Mouse (Mus musculus): ENCODE data around the gene Zfp526.

Gene Zfp526

DNA sequence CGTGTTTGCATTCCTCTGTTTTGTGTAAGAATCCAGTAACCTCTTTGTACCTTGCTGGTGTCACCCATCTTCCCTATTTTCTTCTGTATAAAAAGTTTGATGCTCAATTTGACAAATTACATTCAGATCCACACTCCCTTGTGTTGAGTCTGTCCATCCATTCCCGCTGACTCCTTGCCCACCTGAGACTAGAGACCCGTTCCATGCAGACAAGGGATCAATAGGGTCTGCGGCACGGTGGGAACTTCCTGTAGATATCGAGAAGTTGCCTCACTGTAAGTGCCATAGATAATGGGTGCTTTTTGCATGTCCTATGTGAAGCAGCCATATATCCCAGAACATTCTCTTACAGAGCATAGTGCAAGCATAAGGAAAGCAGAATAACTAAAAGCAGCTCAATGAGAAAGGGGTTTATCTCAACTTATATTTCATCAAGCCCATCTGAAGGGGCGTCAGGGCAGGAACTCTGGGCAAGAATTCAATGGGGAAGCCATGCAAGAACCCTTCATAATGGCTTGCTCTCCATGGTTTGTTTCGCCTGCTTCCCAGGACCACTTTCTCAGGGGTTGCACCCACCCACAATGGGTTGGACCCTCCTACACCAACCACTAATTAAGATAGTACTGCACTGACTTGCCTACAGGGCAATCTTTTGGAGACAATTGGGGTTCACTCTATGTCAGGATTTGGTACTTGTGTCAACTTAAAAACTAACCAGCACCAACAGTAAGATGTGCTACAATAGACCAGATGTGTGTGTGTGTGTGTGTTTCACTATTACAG lies 45.1 kb downstream of the Zfp526 start:
- no peak for DNase-seq (ENCODE audit: extremely low read depth, low read depth, low spot score)

DNA sequence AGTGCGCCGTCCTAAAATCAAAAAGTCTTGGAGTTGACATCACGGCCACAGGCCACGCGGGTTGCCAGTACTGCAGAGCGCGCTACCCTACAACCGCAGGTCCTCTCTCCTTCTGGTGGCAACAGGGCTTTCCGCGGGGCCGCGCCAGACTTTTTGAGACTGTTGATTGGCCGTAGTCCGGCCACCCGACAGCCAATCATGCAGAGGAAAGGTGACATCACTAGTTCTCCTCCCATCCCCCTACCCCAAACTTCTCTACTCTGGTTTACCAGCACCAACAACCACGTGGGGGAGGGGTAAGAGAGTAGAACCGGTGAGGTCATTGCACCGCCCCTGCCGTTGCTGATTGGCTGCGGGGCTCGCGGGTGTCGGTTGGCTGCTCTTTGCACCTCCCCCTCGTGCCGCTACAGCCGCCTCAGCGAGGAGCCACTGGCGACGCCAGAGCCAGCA lies 46.1 kb downstream of the Zfp526 start, which contains the start of gene Cic:
TSS of gene Cic (plus strand) at position 404 of the 450 bp plus-strand sequence.
- DNase-seq (ENCODE audit: extremely low read depth, low read depth, low spot score), result peak; percentile 90

DNA sequence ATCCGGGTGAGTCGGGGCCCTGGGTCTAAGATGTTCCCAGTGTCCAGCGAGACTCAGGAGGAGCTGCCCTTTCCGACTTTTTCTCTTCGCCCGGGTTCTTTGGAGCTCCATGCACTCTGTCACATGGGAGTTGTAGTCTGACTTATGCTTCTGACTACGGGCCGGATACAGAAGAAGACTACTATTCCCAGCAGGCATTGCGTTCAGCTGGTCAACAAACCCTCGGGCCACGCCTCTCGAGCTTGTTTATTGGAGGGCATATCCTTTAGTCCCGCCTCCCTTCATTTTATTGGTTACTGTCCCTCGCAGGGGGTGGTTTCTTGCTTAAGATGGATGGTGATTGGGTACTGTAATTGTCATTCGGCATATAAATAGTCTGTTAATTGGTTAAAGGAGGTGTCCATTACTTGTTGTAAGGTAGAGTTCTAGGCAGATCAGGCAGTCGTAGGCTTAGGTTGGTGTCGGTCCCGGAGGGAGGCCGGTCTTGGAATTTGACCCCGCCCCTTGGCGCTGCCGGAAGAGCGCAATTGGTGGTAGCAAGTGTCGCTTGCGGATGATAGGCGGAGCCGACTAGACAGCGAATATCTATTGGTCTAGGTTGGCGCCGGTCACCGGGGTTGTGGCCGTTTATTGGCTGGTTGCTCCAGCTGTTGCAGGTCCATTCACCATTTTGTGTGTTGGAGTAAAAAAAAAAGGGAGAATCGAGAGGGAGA lies 46.7 kb downstream of the Zfp526 start:
- DNase-seq (ENCODE audit: extremely low read depth, low read depth, low spot score), result peak; percentile 100

DNA sequence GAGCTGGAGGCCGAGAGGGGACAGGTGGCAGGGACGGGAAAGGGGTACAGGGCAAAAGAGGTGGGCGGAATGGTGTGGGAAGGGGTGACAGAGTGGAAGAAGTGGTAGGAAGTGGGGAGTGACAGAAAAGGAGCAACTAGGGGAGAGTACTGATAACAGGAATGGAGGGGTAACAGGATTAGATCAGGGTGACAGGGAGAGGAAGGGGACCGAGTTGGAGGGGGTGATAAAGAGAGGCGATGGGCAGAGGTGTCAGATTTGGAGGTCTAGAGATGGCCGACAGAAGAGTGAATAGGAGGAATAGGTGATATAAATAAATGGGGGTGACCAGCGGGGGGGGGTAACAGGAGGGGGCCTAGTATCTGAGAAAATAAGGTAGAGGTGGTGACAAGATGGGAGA lies 47.4 kb downstream of the Zfp526 start:
- no peak for DNase-seq (ENCODE audit: extremely low read depth, low read depth, low spot score)

DNA sequence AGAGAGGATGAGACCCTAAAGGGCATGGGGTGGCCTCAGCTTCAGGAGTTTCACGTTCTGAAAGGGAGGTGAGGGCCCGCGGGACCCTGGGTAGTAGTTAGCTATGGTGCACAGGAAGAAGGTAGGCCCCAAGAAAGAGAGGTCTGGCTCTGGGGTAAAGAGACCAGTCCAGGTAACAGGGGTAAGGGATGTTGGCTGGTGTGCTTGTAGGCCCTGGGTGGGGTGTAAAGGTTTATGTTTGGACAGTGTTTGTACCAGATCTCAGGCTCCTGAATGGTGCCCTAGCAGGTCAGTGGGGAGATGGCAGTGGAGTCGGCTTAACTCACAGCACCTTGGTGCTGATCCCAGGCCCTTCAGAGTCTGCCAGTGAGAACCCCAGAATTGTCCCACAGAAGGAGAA lies 47.8 kb downstream of the Zfp526 start:
- no peak for DNase-seq (ENCODE audit: extremely low read depth, low read depth, low spot score)

DNA sequence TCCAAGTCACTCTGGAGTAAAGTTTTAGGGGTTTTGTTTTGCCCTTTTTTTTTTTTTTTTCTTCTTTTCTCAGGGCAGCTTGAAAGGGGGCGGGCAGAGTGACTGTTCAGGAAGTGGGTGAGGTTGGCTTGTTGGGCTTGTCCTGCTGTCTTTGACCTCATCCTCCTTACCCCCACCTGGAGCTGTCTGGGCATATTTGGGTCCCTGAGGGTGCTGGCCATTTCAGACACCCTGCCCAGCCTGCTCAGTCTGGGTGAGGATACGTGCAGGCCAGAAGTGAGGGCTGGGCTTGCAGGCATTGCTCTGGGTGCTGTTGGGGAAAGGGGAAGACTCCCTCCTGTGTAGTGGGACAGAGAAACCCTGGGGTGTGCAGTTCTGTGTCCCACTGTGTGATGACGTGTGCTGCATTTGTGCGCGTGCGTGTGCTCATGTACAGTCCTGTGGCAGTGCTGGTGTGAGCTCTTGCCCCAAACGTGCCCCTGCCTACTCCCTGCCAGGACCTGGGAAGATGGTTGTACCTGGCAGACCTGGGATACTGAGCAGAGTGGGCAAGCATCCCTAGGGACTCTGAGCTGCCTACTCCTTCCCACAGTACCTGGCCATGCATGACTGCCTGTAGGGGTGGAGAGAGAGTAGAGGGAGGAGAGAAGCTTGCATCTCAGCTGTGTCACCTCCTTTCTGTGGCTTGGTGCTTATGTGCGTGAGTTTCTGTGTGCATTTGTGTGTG lies 48.5 kb downstream of the Zfp526 start:
- DNase-seq (ENCODE audit: extremely low read depth, low read depth, low spot score), result no peak

DNA sequence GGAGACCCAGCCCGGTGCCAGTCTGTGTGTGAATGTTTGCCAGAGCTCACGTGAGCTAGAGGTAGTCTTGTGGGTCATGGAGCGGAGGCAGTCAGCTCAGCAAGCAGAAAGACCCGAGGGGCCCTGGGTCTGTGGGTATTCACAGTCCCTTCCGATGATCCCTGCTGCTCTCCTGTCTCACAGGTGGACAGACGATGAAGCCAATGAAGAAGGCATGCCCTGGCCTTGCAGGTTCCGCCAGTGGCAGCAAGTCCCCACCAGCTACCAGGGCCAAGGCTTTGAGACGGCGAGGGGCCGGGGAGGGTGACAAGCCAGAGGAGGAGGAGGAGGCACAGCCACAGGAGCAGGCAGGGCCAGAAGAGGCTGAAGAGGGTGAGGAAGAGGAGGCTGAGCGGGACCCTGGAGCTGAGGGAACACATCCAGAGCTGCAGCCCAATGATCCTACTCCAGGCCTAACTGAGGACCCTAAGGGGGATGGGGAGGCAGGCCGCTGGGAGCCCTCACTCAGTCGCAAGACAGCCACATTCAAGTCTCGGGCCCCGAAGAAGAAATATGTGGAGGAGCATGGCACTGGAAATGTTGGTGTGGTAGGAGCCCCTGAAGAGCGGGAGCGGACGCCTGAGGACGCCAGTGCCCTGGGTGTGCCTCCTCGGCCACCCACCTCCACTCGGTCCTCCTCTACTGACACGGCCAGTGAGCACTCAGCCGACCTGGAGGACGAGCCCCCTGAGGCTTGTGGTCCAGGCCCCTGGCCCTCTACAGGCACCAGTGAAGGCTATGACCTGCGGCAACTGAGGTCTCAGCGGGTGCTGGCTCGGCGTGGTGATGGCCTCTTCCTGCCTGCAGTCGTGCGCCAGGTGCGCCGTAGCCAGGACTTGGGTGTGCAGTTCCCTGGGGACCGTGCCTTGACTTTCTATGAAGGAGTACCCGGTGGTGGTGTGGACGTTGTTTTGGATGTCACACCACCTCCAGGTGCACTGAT lies 49.7 kb downstream of the Zfp526 start:
- DNase-seq (ENCODE audit: extremely low read depth, low read depth, low spot score), result no peak

DNA sequence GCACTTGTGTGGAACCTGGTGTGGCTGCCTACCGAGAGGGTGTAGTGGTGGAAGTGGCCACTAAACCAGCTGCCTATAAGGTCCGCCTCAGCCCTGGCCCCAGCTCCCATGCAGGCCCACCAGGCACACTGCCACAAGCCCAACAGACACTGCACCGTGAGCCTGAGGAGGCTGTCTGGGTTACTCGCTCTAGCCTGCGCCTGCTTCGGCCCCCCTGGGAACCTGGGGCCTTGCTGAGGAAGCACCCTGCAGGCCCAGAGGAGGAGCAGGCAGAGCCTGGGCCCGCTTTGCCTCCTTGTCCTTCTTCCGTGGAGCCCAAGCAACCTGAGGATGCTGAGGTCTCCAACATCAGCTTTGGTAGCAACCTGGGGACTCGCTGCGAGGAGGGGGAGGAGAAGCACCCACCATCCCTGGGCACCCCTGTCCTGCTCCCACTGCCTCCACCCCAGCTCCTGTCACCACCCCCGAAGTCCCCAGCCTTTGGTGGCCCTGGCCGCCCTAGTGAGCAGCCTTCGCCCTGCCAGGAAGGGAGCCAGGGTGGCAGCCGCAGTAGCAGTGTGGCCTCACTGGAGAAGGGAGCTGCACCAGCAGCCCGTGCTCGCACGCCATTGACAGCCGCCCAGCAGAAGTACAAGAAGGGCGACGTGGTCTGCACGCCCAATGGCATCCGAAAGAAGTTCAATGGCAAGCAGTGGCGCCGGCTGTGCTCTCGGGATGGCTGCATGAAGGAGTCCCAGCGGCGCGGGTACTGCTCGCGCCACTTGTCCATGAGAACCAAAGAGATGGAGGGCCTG lies 50.6 kb downstream of the Zfp526 start:
- DNase-seq (ENCODE audit: extremely low read depth, low read depth, low spot score), result no peak

DNA sequence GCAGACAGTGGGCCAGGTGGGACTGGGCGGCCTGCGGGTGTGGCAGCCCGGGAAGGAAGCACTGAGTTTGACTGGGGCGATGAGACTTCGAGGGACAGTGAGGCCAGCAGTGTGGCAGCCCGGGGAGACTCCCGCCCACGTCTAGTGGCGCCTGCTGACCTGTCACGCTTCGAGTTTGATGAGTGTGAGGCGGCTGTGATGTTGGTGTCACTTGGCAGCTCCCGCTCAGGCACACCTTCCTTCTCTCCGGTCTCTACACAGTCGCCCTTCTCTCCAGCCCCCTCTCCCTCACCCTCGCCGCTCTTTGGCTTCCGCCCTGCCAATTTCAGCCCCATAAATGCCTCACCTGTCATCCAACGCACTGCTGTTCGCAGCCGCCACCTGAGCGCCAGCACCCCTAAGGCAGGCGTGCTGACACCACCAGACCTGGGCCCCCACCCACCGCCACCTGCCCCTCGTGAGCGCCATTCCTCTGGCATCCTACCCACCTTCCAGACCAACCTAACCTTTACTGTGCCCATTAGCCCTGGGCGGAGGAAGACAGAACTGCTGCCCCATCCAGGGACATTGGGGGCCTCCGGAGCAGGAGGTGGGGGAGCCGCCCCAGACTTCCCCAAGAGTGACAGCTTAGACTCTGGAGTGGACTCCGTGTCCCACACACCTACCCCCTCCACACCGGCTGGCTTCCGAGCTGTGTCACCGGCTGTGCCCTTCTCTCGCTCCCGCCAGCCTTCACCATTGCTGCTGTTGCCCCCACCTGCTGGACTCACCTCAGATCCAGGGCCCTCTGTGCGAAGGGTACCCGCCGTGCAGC lies 51.4 kb downstream of the Zfp526 start:
- no peak for DNase-seq (ENCODE audit: extremely low read depth, low read depth, low spot score)

DNA sequence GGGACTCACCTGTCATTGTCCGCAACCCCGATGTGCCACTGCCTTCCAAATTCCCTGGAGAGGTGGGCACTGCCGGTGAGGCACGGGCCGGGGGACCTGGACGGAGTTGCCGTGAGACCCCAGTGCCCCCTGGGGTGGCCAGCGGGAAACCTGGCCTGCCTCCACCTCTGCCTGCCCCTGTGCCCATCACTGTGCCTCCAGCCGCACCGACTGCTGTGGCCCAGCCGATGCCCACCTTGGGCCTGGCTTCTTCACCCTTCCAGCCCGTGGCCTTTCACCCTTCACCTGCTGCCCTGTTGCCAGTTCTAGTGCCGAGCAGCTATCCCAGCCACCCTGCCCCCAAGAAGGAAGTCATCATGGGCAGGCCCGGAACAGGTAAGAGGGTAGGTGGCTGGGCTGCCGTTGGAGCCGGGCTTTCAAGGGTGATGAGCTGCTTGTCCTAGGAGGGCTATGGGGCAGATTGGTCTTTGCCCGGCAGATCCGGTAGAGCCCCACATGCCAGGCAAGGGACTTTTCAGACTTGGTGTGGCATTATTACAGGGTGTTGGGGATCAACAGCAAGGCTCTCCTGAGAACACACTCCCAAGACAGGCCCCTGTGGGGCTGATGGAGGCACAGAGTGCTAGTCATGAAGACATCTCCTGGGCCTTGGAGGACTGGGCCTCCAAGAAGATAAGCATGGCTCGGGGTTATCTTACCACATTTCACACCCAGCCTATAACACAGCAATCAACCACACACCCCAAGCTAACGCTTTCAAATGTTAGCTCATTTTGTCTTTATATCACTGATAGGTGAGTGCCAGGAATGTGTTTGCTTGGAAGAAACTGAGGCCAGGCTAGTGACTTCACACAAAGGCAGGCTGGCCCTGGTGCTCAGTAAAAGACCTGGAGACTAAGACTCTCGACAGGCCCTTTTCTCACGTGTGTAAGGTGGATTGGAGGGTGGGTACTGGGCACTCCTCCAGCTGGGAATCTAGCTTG lies 52.3 kb downstream of the Zfp526 start:
- DNase-seq (ENCODE audit: extremely low read depth, low read depth, low spot score), result no peak

DNA sequence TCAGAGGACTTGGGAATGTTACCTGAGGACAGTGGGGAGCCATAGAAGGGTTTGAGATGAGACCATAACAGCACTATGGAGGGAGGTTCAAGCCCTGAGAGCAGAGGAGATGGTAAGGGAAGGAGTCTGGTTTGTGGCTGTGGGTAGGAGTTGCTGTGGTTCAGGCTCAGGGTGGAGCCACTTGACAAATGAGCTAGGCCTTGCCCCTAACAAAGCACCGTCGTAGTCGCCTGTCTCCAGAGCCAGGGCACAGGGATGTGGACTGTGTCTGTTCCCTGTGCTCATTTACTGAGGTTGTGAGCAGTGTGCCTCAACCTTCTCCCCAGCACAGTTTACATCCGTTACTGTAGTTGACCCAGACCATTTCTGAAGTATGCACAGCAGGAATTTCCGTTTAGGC lies 53.3 kb downstream of the Zfp526 start:
- DNase-seq (ENCODE audit: extremely low read depth, low read depth, low spot score), result no peak

DNA sequence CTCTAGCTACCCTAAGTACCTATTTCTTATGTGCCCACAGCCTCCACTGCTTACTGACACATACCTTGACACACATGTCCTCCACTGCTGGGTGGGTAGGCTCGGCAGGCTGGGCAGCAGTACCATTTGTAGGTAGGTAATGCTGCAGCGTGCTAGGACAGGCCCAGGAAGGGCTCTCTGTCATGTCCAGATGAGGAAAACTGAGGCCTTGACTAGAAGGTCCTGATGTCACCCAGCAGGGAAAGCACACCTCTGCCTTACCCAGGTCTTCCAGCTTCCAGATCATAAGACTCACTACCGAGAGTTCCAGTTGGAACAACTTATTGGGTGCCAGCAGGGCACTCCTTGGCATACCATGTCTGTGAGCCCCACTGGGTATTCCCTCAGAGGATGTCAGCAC lies 53.8 kb downstream of the Zfp526 start:
- DNase-seq (ENCODE audit: extremely low read depth, low read depth, low spot score), result no peak

DNA sequence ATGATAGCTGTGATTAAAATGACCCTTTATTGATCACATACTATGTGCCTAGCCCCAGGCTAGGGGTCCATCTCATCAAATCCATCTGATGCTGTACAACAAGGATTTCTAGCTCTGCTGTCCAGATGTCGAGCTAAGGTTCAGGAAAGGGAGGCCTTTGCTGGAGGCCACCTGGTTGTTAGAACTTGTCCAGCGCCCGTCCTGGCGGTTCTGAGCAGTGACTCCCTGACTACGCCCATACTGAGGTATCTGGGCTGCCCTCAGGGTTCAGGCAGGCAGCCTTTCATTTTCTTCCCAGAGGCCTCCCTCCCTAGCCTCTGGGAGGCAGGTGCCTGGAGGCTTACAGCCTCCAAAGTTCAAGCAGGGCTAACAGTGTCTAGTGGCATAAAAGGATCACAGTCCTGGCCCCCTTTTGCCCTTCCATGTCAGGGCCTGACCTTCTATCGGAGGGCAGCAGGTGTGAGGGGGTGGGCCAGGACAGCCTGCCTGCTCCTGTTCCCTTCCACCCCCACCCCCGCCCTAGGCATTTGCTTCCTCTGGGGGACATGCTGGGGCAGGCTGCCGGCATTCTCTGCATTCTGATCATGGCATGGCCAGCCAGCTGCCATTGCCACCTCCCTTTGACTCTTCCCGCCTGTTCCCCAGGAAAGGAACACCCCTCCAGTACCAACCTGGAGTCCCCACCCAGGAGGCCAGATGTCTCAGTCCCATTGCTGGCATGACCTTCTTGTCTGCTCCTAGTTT lies 54.5 kb downstream of the Zfp526 start:
- DNase-seq (ENCODE audit: extremely low read depth, low read depth, low spot score), result no peak

Measured in fat pad, adult 2 months (tissue).